Comparison of ENCODE assay signal across 21 mouse cellular contexts in genomic region chr6:50362704-50363261, GRCm38 (mm10).
A peak's percentile ranks its signal among the peaks of the same experiment; 100 is the strongest.
DNase-seq lines count a peak whose midpoint lies in the region; ATAC-seq lines count a peak whose summit lies in the region.
"Had no signal": no experiment of that assay in that cellular context is flagged by ENCODE, and none has a peak within 500 bp of the region (broad histone marks: within the 10 kb centered on the region; RNA-seq: fewer than 3 reads in every experiment).

No protein-coding gene starts in this region.

- no peaks in the 10 kb centered on the region for H3K27me3 ChIP-seq in hindbrain, embryonic 16.5 days (replicated peaks; ENCODE audit: control insufficient read depth, insufficient read depth, low read length)
- no peaks in the 10 kb centered on the region for H3K27me3 ChIP-seq in embryonic facial prominence, embryonic 10.5 days (replicated peaks; ENCODE audit: low read depth, poor library complexity, severe bottlenecking)
- H3K27me3 ChIP-seq: forebrain, embryonic 13.5 days; limb, embryonic 15.5 days; midbrain, embryonic 12.5 days had no signal

- H3K4me2 ChIP-seq in hindbrain, embryonic 16.5 days (ENCODE audit: low read length): no peak overlapping the region
- H3K4me2 ChIP-seq: forebrain, embryonic 13.5 days; heart, embryonic 11.5 days; limb, embryonic 15.5 days; lung, embryonic 14.5 days; midbrain, embryonic 12.5 days had no signal

- peak; percentile 41 for ATAC-seq in frontal cortex, adult (ENCODE audit: low TSS enrichment)
- ATAC-seq in hindbrain, embryonic 16.5 days: no peak
- ATAC-seq: forebrain, embryonic 13.5 days had no signal

- H3K9me3 ChIP-seq in hindbrain, embryonic 16.5 days (ENCODE audit: control insufficient read depth, low read length): no peaks in the 10 kb centered on the region
- no peaks in the 10 kb centered on the region for H3K9me3 ChIP-seq in embryonic facial prominence, embryonic 10.5 days
- H3K9me3 ChIP-seq: forebrain, embryonic 13.5 days; limb, embryonic 15.5 days; midbrain, embryonic 12.5 days had no signal

- no peak for DNase-seq in frontal cortex, postnatal 10 days (ENCODE audit: low spot score in 2 of 2)
- peak; percentile 23 for DNase-seq in right cerebral cortex, postnatal 14 days
- no peak for DNase-seq in right cerebral cortex, postnatal 4 days
- DNase-seq in Muller cell, postnatal 12 days (ENCODE audit: inconsistent ontology term): peak; percentile 73
- no peak for DNase-seq in embryonic facial prominence, embryonic 10.5 days (ENCODE audit: low spot score)
- DNase-seq: cerebellum, adult 11-12 months; cerebellum, postnatal 14 days; embryo, embryonic 11 days; heart, postnatal 14 days; layer of hippocampus, adult 9-11 months; lung, embryonic 14.5 days; spleen, adult 18-20 months; thymus, postnatal 14 days had no signal

- no peaks in the 10 kb centered on the region for H3K36me3 ChIP-seq in hindbrain, embryonic 16.5 days (ENCODE audit: control insufficient read depth, insufficient read depth, low read length)
- no peaks in the 10 kb centered on the region for H3K36me3 ChIP-seq in embryonic facial prominence, embryonic 10.5 days (replicated peaks)
- H3K36me3 ChIP-seq: limb, embryonic 15.5 days; midbrain, embryonic 12.5 days had no signal

- H3K4me1 ChIP-seq in hindbrain, embryonic 16.5 days (ENCODE audit: control insufficient read depth, insufficient read depth, low read depth, low read length): peaks cover 6% of the 10 kb centered on the region
- H3K4me1 ChIP-seq in embryonic facial prominence, embryonic 10.5 days: peaks cover 12% of the 10 kb centered on the region

- 75% methylated on average over 4 of the region's 4 CpGs for WGBS in hindbrain, embryonic 16.5 days
- WGBS in embryonic facial prominence, embryonic 10.5 days: 78% methylated on average over 4 of the region's 4 CpGs

- H3K4me3 ChIP-seq in hindbrain, embryonic 16.5 days (ENCODE audit: low read length): no peak overlapping the region
- H3K4me3 ChIP-seq in embryonic facial prominence, embryonic 10.5 days: no peak overlapping the region
- H3K4me3 ChIP-seq: forebrain, embryonic 13.5 days; limb, embryonic 15.5 days; midbrain, embryonic 12.5 days had no signal

- H3K9ac ChIP-seq in hindbrain, embryonic 16.5 days (ENCODE audit: low read depth, low read length): no peak overlapping the region
- H3K9ac ChIP-seq: forebrain, embryonic 13.5 days; limb, embryonic 15.5 days; liver, embryonic 14.5 days; lung, embryonic 14.5 days; midbrain, embryonic 12.5 days had no signal

- no peak overlapping the region for H3K27ac ChIP-seq in hindbrain, embryonic 16.5 days (ENCODE audit: low read depth, low read length)
- H3K27ac ChIP-seq in embryonic facial prominence, embryonic 10.5 days (replicated peaks): no peak overlapping the region
- H3K27ac ChIP-seq: forebrain, embryonic 13.5 days; kidney, postnatal 0 days; limb, embryonic 15.5 days; liver, embryonic 14.5 days; midbrain, embryonic 12.5 days had no signal

Comparison
In these comparisons a context has a peak if more than half of its experiments do, and no peak if none do; other contexts are left out.
1. DNase-seq: peak in right cerebral cortex, postnatal 14 days (single experiment) and Muller cell, postnatal 12 days (single experiment); none in frontal cortex, postnatal 10 days (0 of 2), right cerebral cortex, postnatal 4 days (single experiment) and embryonic facial prominence, embryonic 10.5 days (single experiment).